Mouse (Mus musculus) telencephalon, adult 2 months (tissue): ENCODE results near the gene Fam187a.

Experiments
- DNase-seq: peaks from one replicate; pipeline ENCODE4 v3.0.0-alpha.2; 2011; ENCODE audit warnings: low read depth, low spot score

The Fam187a gene

GRCm38 (mm10) chr11:102884616-102885219 lies at the start of gene Fam187a:
Gene Fam187a, plus strand, starts transcription at chr11:102885169.
- no peak for DNase-seq

- DNase-seq = no peak
Observed at GRCm38 (mm10) chr11:102835549-102835948, 49.4 kb upstream of the Fam187a start, which contains the start of gene Higd1b. Gene Higd1b, plus strand, starts transcription at chr11:102835849.

- no peak for DNase-seq
Observed at GRCm38 (mm10) chr11:102836146-102836545, 48.8 kb upstream of the Fam187a start.

- DNase-seq = no peak
Observed at GRCm38 (mm10) chr11:102837385-102837784, 47.6 kb upstream of the Fam187a start.

- no peak for DNase-seq
Observed at GRCm38 (mm10) chr11:102838126-102838525, 46.8 kb upstream of the Fam187a start.

GRCm38 (mm10) chr11:102838616-102839150 lies 46.3 kb upstream of the Fam187a start:
- DNase-seq = no peak

- DNase-seq = no peak
Observed at GRCm38 (mm10) chr11:102845926-102846325, 39.0 kb upstream of the Fam187a start.

- DNase-seq = no peak
Observed at GRCm38 (mm10) chr11:102851883-102852282, 33.1 kb upstream of the Fam187a start.

- no peak for DNase-seq
Observed at GRCm38 (mm10) chr11:102853760-102854159, 31.2 kb upstream of the Fam187a start.

- no peak for DNase-seq
Observed at GRCm38 (mm10) chr11:102855941-102856340, 29.0 kb upstream of the Fam187a start.

GRCm38 (mm10) chr11:102858951-102859350 lies 26.0 kb upstream of the Fam187a start:
- DNase-seq = no peak

GRCm38 (mm10) chr11:102859933-102860332 lies 25.0 kb upstream of the Fam187a start:
- DNase-seq = peak; percentile 72

- no peak for DNase-seq
Observed at GRCm38 (mm10) chr11:102864272-102864671, 20.7 kb upstream of the Fam187a start.

- peak; percentile 93 for DNase-seq
Observed at GRCm38 (mm10) chr11:102874801-102875334, 10.1 kb upstream of the Fam187a start.

- no peak for DNase-seq
Observed at GRCm38 (mm10) chr11:102879558-102879957, 5.4 kb upstream of the Fam187a start.

- DNase-seq = peak; percentile 93
Observed at GRCm38 (mm10) chr11:102880585-102881313, 4.2 kb upstream of the Fam187a start, which contains the start of the genes Eftud2 and Ccdc103. Gene Eftud2, minus strand, starts transcription at chr11:102880985. Gene Ccdc103, plus strand, starts transcription at chr11:102881204.

GRCm38 (mm10) chr11:102881314-102882198 lies 3.4 kb upstream of the Fam187a start:
- DNase-seq = no peak

- DNase-seq = no peak
Observed at GRCm38 (mm10) chr11:102887433-102887832, 2.5 kb downstream of the Fam187a start.

GRCm38 (mm10) chr11:102888135-102888534 lies 3.2 kb downstream of the Fam187a start:
- no peak for DNase-seq

GRCm38 (mm10) chr11:102890096-102890495 lies 5.1 kb downstream of the Fam187a start:
- no peak for DNase-seq

- no peak for DNase-seq
Observed at GRCm38 (mm10) chr11:102893015-102893651, 8.2 kb downstream of the Fam187a start.
